Mouse (Mus musculus): ENCODE measurements around the gene Plcxd2. TPM values are rescaled to one million over a fixed set of nuclear protein-coding genes. Genes with fewer than 3 reads are reported as not detected.

Gene Plcxd2
- polyA plus RNA-seq, 1 experiment from 2014 or later, result 0.93 TPM

DNA sequence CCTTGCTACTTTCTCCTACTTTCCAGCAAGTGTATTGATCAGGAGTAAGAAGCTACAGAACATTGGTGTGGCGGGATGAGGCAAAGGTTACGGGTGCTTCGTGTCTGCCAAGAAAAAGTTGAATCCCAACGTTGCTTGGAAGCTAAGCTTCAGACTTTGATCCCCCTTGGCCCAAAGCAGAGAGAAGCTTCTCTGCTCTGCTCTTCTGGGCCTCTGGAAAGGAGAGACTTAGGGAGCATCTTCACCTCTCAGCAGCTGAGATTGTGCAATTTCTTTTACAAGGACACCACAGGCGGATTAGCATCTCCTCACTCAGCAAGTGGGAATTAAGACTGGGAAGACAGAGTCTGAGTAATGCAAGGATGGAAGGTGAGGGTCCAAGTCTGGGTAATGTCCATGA is 83.1 kb downstream of the Plcxd2 start:
- Histone ChIP-seq H3K9me3 (replicated peaks; ENCODE audit: low read length) (no peaks in the 10 kb centered on the region), H3K4me2 (ENCODE audit: low read length) (no peak overlapping the region), H3K9ac (ENCODE audit: low read depth, low read length) (no peak overlapping the region), H3K36me3 (ENCODE audit: insufficient read depth, low read length) (no peaks in the 10 kb centered on the region), H3K4me3 (replicated peaks; ENCODE audit: low read depth, low read length) (no peak overlapping the region), H3K4me1 (replicated peaks; ENCODE audit: insufficient read depth, low read length) (peaks cover 39% of the 10 kb centered on the region), H3K27me3 (ENCODE audit: insufficient read depth, low read length) (no peaks in the 10 kb centered on the region), H3K27ac (no peak overlapping the region)
- WGBS, result 83% methylated on average over 5 of the region's 5 CpGs
- TF ChIP-seq CTCF (IDR thresholded peaks at IDR 0.05; ENCODE audit: low read depth), result no peak
- DNase-seq (ENCODE audit: low spot score) (no peak), ATAC-seq (replicated peaks; ENCODE audit: low FRiP score, low read depth) (no peak)

DNA sequence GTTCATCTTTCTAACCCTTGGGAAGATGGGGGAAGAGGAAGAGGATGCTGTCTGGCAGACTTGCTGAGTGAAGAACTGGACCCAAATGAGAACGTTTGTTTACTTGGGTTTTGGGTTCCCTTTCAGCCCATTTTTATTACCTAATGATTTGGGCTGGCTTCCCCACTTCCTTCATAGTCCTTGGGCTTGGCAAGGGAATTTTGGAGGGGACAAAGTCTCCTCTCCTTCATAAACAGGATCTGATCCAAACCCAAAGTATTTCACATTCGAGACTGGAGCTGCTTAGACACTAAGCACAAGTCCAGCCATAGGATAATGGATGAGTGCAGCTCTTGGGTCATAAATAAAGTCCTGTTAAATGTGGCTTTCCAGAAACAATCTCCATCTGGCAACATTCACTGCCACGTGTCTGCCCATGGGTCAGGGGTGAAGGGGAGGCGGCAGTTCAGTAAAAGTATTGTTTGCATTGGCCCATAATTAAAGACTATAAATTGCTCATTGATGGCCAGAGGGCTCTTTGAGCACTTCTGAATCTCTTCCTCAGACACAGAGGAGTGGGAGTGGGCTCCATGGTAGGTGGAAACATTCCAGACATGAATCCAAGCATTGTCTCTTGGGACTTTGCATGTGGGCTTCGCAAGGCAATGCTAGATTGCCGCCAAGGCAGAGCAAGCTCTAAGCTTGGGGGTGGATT is 86.1 kb downstream of the Plcxd2 start:
- Histone ChIP-seq H3K27me3 (ENCODE audit: insufficient read depth, low read length) (no peaks in the 10 kb centered on the region), H3K4me2 (ENCODE audit: low read length) (no peak overlapping the region), H3K9me3 (replicated peaks; ENCODE audit: low read length) (no peaks in the 10 kb centered on the region), H3K27ac (peak overlapping the region; percentile 40; the same call in 1 of the 2 replicates), H3K4me3 (replicated peaks; ENCODE audit: low read depth, low read length) (no peak overlapping the region), H3K36me3 (ENCODE audit: insufficient read depth, low read length) (no peaks in the 10 kb centered on the region), H3K9ac (ENCODE audit: low read depth, low read length) (no peak overlapping the region), H3K4me1 (replicated peaks; ENCODE audit: insufficient read depth, low read length) (peaks cover 42% of the 10 kb centered on the region)
- WGBS, result 24% methylated on average over 6 of the region's 6 CpGs
- peak; percentile 67 for ATAC-seq (replicated peaks; ENCODE audit: low FRiP score, low read depth)
- DNase-seq (ENCODE audit: low spot score), result peak; percentile 94
- TF ChIP-seq CTCF (IDR thresholded peaks at IDR 0.05; ENCODE audit: low read depth), result no peak

DNA sequence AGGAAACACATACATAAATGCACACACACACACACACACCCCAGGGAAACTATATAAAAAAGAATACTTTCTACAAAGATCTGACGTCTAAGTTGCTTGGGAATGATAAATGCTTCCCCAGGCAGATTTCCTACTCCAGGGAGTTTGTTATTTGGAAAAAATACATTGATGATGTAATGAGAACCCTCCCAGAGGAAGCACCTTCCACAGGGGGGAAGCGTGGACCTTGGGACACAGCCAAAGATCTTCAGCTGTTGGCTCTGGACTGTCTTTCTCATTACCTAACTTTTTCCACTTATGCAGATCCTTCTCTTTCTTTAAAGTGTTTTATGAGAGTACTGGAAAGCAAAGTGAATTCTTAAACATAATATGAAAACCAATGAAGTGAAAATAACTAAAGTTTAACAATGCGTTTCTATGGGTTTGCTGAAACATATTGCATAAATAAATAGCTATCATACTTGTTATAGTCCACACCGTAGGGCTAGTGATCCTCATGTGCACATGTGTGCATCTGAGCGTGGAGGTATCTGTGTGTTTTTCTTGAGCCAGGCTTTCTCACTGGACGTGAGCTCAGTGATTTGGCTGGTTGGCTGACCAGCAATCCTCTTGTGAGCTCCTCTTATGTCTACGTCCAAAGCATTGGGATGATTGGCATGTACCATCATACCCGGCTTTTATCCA is 87.3 kb downstream of the Plcxd2 start:
- H3K4me3 ChIP-seq (replicated peaks; ENCODE audit: low read depth, low read length), result no peak overlapping the region
- no peak overlapping the region for H3K27ac ChIP-seq
- ATAC-seq (replicated peaks; ENCODE audit: low FRiP score, low read depth) (no peak), DNase-seq (ENCODE audit: low spot score) (no peak)
- 41% methylated on average over 8 of the region's 8 CpGs for WGBS
- peaks cover 37% of the 10 kb centered on the region for H3K4me1 ChIP-seq (replicated peaks; ENCODE audit: insufficient read depth, low read length)
- H3K9ac ChIP-seq (ENCODE audit: low read depth, low read length), result no peak overlapping the region
- no peaks in the 10 kb centered on the region for H3K9me3 ChIP-seq (replicated peaks; ENCODE audit: low read length)
- no peaks in the 10 kb centered on the region for H3K27me3 ChIP-seq (ENCODE audit: insufficient read depth, low read length)
- TF ChIP-seq CTCF (IDR thresholded peaks at IDR 0.05; ENCODE audit: low read depth), result no peak
- no peak overlapping the region for H3K4me2 ChIP-seq (ENCODE audit: low read length)
- H3K36me3 ChIP-seq (ENCODE audit: insufficient read depth, low read length), result no peaks in the 10 kb centered on the region

DNA sequence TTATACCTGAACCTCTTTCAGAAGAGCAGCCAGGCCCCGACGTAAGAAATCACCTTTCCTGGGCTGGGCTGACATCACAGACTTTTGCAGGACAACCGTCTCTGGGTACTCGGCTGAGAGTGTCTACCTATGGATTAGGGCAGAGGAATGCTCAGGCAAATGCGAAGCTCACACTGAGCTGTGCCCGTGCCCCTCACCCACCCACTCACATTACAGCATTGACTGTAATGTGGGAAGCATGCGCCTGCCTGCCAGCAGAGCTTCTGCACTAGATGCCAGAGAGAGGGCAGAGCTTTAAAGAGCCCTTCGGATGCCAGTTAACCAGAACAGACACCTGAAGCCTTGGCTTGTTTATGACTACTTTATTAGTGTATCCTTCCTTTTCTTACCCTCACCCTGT is 90.4 kb downstream of the Plcxd2 start:
- TF ChIP-seq CTCF (IDR thresholded peaks at IDR 0.05; ENCODE audit: low read depth), result no peak
- DNase-seq (ENCODE audit: low spot score) (no peak), ATAC-seq (replicated peaks; ENCODE audit: low FRiP score, low read depth) (no peak; the same call in 1 of the 2 replicates)
- H3K4me2 ChIP-seq (ENCODE audit: low read length), result no peak overlapping the region
- WGBS, result 58% methylated on average over 8 of the region's 8 CpGs
- H3K4me1 ChIP-seq (replicated peaks; ENCODE audit: insufficient read depth, low read length), result peaks cover 27% of the 10 kb centered on the region
- no peaks in the 10 kb centered on the region for H3K27me3 ChIP-seq (ENCODE audit: insufficient read depth, low read length)
- no peak overlapping the region for H3K27ac ChIP-seq
- no peaks in the 10 kb centered on the region for H3K9me3 ChIP-seq (replicated peaks; ENCODE audit: low read length)
- no peak overlapping the region for H3K4me3 ChIP-seq (replicated peaks; ENCODE audit: low read depth, low read length)
- H3K9ac ChIP-seq (ENCODE audit: low read depth, low read length), result no peak overlapping the region
- H3K36me3 ChIP-seq (ENCODE audit: insufficient read depth, low read length), result no peaks in the 10 kb centered on the region

Other genes with a start within 250 kb of the Plcxd2 start
- 74.2 and 84.0 TPM in 2 replicates for gene Phldb2, start 56.6 kb downstream of the Plcxd2 start, polyA plus RNA-seq (2015; fragmentation: Nextera tagmentation; extraction: Ambion mirVana)
- not detected in 2 replicates for gene Cd96, start 110.0 kb upstream of the Plcxd2 start, polyA plus RNA-seq (2015; fragmentation: Nextera tagmentation; extraction: Ambion mirVana)
- gene Gm4737, start 144.9 kb upstream of the Plcxd2 start, polyA plus RNA-seq (2015; fragmentation: Nextera tagmentation; extraction: Ambion mirVana), result 3.5 and 4.1 TPM in 2 replicates

All from kidney, postnatal 0 days (tissue).